Mouse (Mus musculus) small intestine, adult 2 months (tissue): ENCODE measurements at regions not wholly inside any gene's neighbourhood (a gene's known extent, or its start where the extent isn't known, plus 50 kb on each side); places are given as distances from the start of the nearest gene placed in this dataset.

ENCODE experiments used
- CTCF ChIP-seq: fragments of 200-500 bp; IDR thresholded peaks from 2 replicates; pipeline ENCODE4 v1.5.1; 2012; ENCODE audit warnings: low read depth, mild to moderate bottlenecking, control low read depth, inconsistent platforms, low read length, moderate library complexity, mixed read lengths; ENCODE audit not compliant: insufficient replicate concordance, insufficient read length; ENCODE audit errors: extremely low read depth
- POLR2A ChIP-seq: fragments of 200-500 bp; IDR thresholded peaks from 2 replicates; pipeline ENCODE4 v1.6.1; 2012; ENCODE audit warnings: low read depth, mild to moderate bottlenecking, control low read depth, inconsistent platforms, low read length, moderate library complexity

DNA sequence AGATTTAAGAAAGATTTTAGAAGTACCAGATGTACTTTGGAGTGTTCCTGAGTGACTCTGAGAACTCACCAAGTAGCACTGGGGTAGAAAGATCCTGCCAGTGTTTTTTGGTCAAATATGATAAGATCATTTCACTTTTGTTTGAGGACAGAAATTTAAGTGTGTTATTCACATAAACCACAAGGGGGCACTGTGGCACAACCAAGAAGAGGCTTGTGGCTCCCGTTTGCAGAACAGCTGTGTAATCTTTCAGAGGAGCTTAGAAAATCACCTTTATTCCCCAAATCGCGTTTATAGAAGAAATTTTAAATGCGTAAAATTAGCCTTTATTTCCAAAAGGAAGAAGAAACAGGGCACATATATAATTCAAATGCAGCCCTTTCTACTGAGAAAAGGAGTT is 2308.7 kb downstream of the 4930444P10Rik start:
- no peak for TF ChIP-seq POLR2A
- peak; percentile 33; the same call in 1 of the 2 replicates for TF ChIP-seq CTCF
